Mouse (Mus musculus) kidney, embryonic 16.5 days (tissue): ENCODE results near the gene Meis3. TPM values are rescaled to one million over a fixed set of nuclear protein-coding genes. Genes with fewer than 3 reads are reported as not detected.

Source experiments
- ATAC-seq: fragments of 200-750 bp; cut with Nextera tagmentation; 2 replicates; pipeline ENCODE4 v1.8.0; 2017; ENCODE audit warnings: moderate TSS enrichment; ENCODE audit not compliant: low FRiP score, low TSS enrichment
- H3K27ac ChIP-seq: fragments of 300-500 bp; sonication (generic); 2 replicates; pipeline ENCODE4 v1.5.1; 2014; ENCODE audit warnings: low read length
- H3K27me3 ChIP-seq: fragments of 300-500 bp; sonication (generic); 2 replicates; pipeline ENCODE4 v1.6.1; 2014; ENCODE audit warnings: low read length, control low read depth, mixed read lengths; ENCODE audit not compliant: insufficient read depth
- H3K36me3 ChIP-seq: fragments of 300-500 bp; sonication (generic); 2 replicates; pipeline ENCODE4 v1.6.1; 2014; ENCODE audit warnings: low read length, control low read depth, mixed read lengths; ENCODE audit not compliant: insufficient read depth
- H3K4me1 ChIP-seq: fragments of 300-500 bp; sonication (generic); 2 replicates; pipeline ENCODE4 v1.6.1; 2014; ENCODE audit warnings: low read length, control low read depth, mixed read lengths; ENCODE audit not compliant: insufficient read depth
- H3K4me2 ChIP-seq: fragments of 300-500 bp; sonication (generic); replicated peaks from 2 replicates; pipeline ENCODE4 v1.6.1; 2014; ENCODE audit warnings: low read depth, low read length
- H3K4me3 ChIP-seq: fragments of 300-500 bp; sonication (generic); 2 replicates; pipeline ENCODE4 v1.5.1; 2014; ENCODE audit warnings: mild to moderate bottlenecking, low read length
- H3K9ac ChIP-seq: fragments of 300-500 bp; sonication (generic); replicated peaks from 2 replicates; pipeline ENCODE4 v1.6.1; 2014; ENCODE audit warnings: low read length
- H3K9me3 ChIP-seq: fragments of 300-500 bp; sonication (generic); 2 replicates; pipeline ENCODE4 v1.6.1; 2016; ENCODE audit warnings: low read length, control low read depth
- WGBS: fragments of 180-500 bp; shearing (Covaris S2); extraction: QIAGEN DNeasy Blood & Tissue Kit; methylation state at CpG from one replicate; pipeline ENCODE4 v1.1.7; 2014; 5-methylcytosine and 5-hydroxymethylcytosine counted together
- polyA plus RNA-seq: library from polyadenylated mRNA; unstranded; fragments of >200 nt; fragmentation: Nextera tagmentation; extraction: Ambion mirVana; gene quantifications from 2 replicates; pipeline ENCODE4 v1.2.1, GENCODE M21; 2015

The Meis3 gene
- polyA plus RNA-seq, 1 experiment from 2014 or later, result 23.9 TPM

DNA sequence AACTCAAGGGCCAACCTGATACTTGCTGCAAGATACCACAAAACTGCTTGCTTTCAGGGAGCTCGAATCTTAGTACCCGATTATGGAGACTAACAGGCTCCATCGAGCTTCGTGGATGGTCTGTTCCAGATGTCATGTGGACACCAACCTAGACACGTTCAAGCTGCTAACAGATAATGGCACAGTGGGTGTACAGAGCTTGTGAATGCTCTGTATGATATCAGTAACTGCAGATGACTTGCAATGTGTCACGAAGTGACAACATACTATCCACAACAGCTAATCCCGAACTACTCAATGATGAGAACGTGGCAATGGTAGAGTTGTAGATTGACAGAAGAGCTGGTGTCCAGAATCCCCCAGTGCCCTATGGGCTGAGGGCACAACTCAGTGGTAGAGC is 12.6 kb downstream of the Meis3 start:
- Histone ChIP-seq H3K4me3 (no peak overlapping the region), H3K36me3 (no peaks in the 10 kb centered on the region), H3K9me3 (no peaks in the 10 kb centered on the region), H3K4me1 (no peaks in the 10 kb centered on the region), H3K4me2 (no peak overlapping the region), H3K27me3 (no peaks in the 10 kb centered on the region), H3K27ac (no peak overlapping the region), H3K9ac (no peak overlapping the region)
- no peak for ATAC-seq
- 79% methylated on average over 8 of the region's 8 CpGs for WGBS

DNA sequence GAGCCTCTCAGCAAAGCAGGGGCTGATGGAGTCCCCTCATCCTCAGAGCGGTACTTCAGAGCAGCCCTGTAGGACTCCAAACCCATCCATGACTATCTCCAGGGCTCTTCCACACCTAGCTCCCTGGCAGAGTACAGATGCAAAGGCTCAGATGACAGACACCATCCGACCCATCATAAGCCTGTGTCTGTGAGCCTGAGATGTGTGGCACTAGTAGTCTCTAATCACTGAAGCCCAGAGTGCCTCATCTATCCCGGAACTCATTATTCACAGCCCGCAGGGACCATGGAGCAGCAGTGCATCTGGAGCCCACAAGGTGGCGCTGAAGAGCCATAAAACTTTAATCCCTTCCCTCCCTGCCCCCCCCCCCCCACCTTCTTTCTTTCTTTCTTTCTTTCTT is 17.4 kb downstream of the Meis3 start:
- H3K27me3 ChIP-seq, result no peaks in the 10 kb centered on the region
- 21% methylated on average over 5 of the region's 5 CpGs for WGBS

GRCm38 (mm10) chr7:16193702-16194101 is 18.8 kb downstream of the Meis3 start:
- no peak for ATAC-seq
- WGBS, result 46% methylated on average over 3 of the region's 3 CpGs
- no peak overlapping the region for H3K4me2 ChIP-seq
- peaks cover 19% of the 10 kb centered on the region for H3K36me3 ChIP-seq
- no peak overlapping the region for H3K9ac ChIP-seq
- H3K4me3 ChIP-seq, result no peak overlapping the region
- no peaks in the 10 kb centered on the region for H3K4me1 ChIP-seq
- H3K27me3 ChIP-seq, result no peaks in the 10 kb centered on the region
- no peaks in the 10 kb centered on the region for H3K9me3 ChIP-seq
- no peak overlapping the region for H3K27ac ChIP-seq

More for the DNA sequence above, 17.4 kb downstream of the Meis3 start:
- Histone ChIP-seq H3K4me1 (no peaks in the 10 kb centered on the region), H3K9me3 (no peaks in the 10 kb centered on the region), H3K27ac (no peak overlapping the region), H3K4me3 (no peak overlapping the region), H3K4me2 (no peak overlapping the region), H3K36me3 (peaks cover 5% of the 10 kb centered on the region; the same call in 1 of the 2 replicates), H3K9ac (no peak overlapping the region)
- 0 out of 2 replicates have a peak, but pooled peaks have one; percentile 30 for ATAC-seq

DNA sequence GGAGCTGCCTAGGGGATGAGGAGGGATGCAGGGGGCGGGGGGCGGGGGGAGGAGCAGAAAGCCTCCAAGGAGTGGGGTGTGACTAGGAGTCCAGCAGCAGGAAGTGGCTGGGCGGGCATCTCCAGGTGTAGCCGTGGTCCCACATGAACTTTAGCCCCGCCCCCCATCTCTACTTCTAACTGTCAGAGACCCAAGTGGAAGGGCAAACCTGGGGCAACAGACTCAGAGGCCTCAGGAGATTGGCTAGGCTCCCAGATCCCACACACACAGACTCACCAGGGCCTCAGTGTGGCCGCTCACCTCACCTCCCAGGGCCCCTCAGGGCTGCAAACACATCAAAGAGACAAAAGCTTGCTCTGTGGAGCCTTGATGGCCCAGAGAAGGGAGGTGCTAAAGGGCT is 21.7 kb downstream of the Meis3 start:
- Histone ChIP-seq H3K9ac (no peak overlapping the region), H3K36me3 (peaks cover 36% of the 10 kb centered on the region), H3K27ac (no peak overlapping the region), H3K27me3 (no peaks in the 10 kb centered on the region), H3K4me1 (no peaks in the 10 kb centered on the region), H3K9me3 (no peaks in the 10 kb centered on the region), H3K4me2 (no peak overlapping the region), H3K4me3 (no peak overlapping the region)
- ATAC-seq, result no peak
- 59% methylated on average over 6 of the region's 6 CpGs for WGBS

DNA sequence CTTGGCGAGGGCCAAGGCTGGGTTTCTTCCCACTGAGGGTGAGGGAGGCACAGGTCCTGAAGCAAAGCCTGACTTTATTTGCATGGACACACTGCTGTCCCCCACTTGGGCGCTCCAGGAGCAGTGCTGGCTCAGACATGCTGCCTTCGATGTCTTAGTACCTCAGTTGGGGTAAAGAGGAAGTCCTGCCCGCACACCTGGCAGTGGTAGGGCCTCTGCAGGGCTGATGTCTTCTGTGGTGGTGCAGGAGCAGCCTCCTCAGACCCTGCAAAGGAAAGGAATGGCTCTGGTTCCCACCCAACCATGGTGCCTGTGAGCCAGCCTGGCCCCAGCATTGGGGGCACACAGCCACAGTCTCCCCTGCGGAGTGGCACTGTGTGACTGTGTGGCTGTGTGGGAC is 22.3 kb downstream of the Meis3 start:
- no peak overlapping the region for H3K27ac ChIP-seq
- peaks cover 41% of the 10 kb centered on the region for H3K36me3 ChIP-seq
- WGBS, result 66% methylated on average over 5 of the region's 5 CpGs
- no peaks in the 10 kb centered on the region for H3K9me3 ChIP-seq
- H3K4me1 ChIP-seq, result no peaks in the 10 kb centered on the region
- H3K4me2 ChIP-seq, result no peak overlapping the region
- no peaks in the 10 kb centered on the region for H3K27me3 ChIP-seq
- H3K4me3 ChIP-seq, result no peak overlapping the region
- no peak for ATAC-seq
- H3K9ac ChIP-seq, result no peak overlapping the region

GRCm38 (mm10) chr7:16198540-16198939 is 23.6 kb downstream of the Meis3 start:
- Histone ChIP-seq H3K4me2 (no peak overlapping the region), H3K9ac (no peak overlapping the region), H3K9me3 (no peaks in the 10 kb centered on the region), H3K27me3 (no peaks in the 10 kb centered on the region), H3K27ac (no peak overlapping the region), H3K4me1 (0 out of 2 replicates have a peak, but pooled peaks cover 3% of the 10 kb centered on the region), H3K4me3 (no peak overlapping the region), H3K36me3 (peaks cover 45% of the 10 kb centered on the region)
- WGBS, result 82% methylated on average over 11 of the region's 11 CpGs
- ATAC-seq, result no peak

- Histone ChIP-seq H3K27me3 (no peaks in the 10 kb centered on the region), H3K9me3 (no peaks in the 10 kb centered on the region), H3K4me3 (no peak overlapping the region), H3K27ac (no peak overlapping the region), H3K4me2 (no peak overlapping the region), H3K36me3 (peaks cover 56% of the 10 kb centered on the region), H3K9ac (no peak overlapping the region), H3K4me1 (0 out of 2 replicates have a peak, but pooled peaks cover 3% of the 10 kb centered on the region)
- no peak for ATAC-seq
- WGBS, result 79% methylated on average over 6 of the region's 6 CpGs
Observed at GRCm38 (mm10) chr7:16201136-16201535, 26.2 kb downstream of the Meis3 start.

DNA sequence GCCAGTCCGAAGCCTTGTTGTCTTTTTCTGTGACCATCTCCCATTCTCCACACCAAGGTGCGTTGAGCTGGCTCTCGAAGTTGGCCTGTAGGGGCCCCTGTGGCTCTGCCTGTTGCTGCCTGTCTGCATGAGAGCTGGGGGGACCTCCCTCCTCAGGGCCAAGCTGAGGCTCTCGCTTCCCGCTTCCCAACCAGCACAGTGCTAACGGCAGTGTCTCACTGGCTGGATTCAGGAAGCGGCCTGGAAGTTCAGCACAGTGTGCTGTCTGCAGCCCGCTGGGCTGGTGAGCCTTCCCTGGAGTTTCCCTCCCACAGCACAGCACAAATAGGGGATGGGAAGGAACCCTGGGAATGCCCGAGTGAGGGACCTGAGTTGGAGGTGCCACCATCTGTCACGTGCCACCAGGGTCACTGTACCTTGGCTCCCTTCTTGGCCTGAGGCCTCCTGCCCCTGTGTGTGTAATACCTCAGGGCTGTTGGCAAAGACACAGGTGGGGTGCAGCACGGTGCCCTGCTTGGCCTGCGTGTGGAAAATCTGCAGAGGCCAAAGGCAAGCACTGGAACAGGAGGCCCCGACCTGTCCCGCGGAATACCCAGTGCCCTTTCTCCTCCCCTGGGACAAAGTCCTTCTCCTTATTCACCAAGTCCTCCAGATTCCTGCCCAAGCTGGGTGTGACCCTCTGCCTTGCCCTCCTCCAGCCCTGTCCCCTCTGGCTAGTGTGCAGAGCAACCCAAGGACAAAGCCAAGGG is 28.0 kb downstream of the Meis3 start:
- Histone ChIP-seq H3K4me2 (no peak overlapping the region), H3K4me3 (no peak overlapping the region), H3K36me3 (peaks cover 46% of the 10 kb centered on the region)

DNA sequence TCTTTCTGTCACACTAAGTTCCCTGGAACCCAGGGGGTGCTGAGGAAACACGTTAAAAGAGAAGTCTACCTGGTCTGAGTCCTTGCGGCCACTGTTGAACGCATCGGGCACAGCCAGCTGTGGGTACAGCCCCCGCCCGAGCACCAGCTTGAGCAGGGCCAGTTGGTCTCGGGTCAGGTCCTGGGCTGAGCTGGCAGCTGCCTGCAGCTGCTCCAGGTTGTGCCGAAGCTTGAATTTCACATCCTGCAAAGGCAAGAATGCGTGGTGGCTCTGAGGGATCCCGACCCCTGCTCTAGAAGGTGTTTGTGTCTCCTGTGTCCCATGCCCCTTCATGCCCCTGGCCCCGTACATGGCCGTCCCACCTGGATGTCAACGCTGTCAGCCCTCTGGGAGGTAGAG is 28.6 kb downstream of the Meis3 start:
- no peaks in the 10 kb centered on the region for H3K9me3 ChIP-seq
- no peak overlapping the region for H3K4me3 ChIP-seq
- H3K27ac ChIP-seq, result peak overlapping the region; percentile 76
- peak; percentile 69 for ATAC-seq
- peaks cover 41% of the 10 kb centered on the region for H3K36me3 ChIP-seq
- no peak overlapping the region for H3K4me2 ChIP-seq
- H3K4me1 ChIP-seq, result 0 out of 2 replicates have a peak, but pooled peaks cover 3% of the 10 kb centered on the region
- H3K27me3 ChIP-seq, result no peaks in the 10 kb centered on the region
- no peak overlapping the region for H3K9ac ChIP-seq
- 53% methylated on average over 13 of the region's 13 CpGs for WGBS

More for the DNA sequence above, 28.0 kb downstream of the Meis3 start:
- Histone ChIP-seq H3K9ac (no peak overlapping the region), H3K4me1 (0 out of 2 replicates have a peak, but pooled peaks cover 3% of the 10 kb centered on the region), H3K27me3 (no peaks in the 10 kb centered on the region), H3K9me3 (no peaks in the 10 kb centered on the region), H3K27ac (peak overlapping the region; percentile 76)
- 58% methylated on average over 15 of the region's 15 CpGs for WGBS
- ATAC-seq, result peak; percentile 8; the same call in 1 of the 2 replicates

- no peak overlapping the region for H3K4me3 ChIP-seq
- no peak overlapping the region for H3K9ac ChIP-seq
- no peak for ATAC-seq
- H3K9me3 ChIP-seq, result no peaks in the 10 kb centered on the region
- no peaks in the 10 kb centered on the region for H3K27me3 ChIP-seq
- WGBS, result 81% methylated on average over 8 of the region's 9 CpGs
- no peak overlapping the region for H3K4me2 ChIP-seq
- H3K4me1 ChIP-seq, result 0 out of 2 replicates have a peak, but pooled peaks cover 6% of the 10 kb centered on the region
- no peak overlapping the region for H3K27ac ChIP-seq
- peaks cover 34% of the 10 kb centered on the region for H3K36me3 ChIP-seq
Observed at GRCm38 (mm10) chr7:16204791-16205190, 29.9 kb downstream of the Meis3 start.
